Comparison of ENCODE assay signal across 20 mouse cellular contexts in genomic region chr11:38715697-38716096, GRCm38 (mm10).
DNase-seq lines count a peak whose midpoint lies in the region; ATAC-seq and TF ChIP-seq lines count a peak whose summit lies in the region.
"Had no signal": no experiment of that assay in that cellular context is flagged by ENCODE, and none has a peak within 500 bp of the region (broad histone marks: within the 10 kb centered on the region; RNA-seq: fewer than 3 reads in every experiment).

No protein-coding gene starts in this region.

- peak; percentile 15 for DNase-seq in layer of hippocampus, adult 11-12 months (ENCODE audit: low spot score)
- no peak for DNase-seq in layer of hippocampus, postnatal 36 days
- DNase-seq in brain, embryonic 14.5 days (ENCODE audit: low read depth): peak; percentile 32
- peak; percentile 24 for DNase-seq in telencephalon, adult 2 months (ENCODE audit: low read depth, low spot score)
- DNase-seq in urinary bladder, postnatal 36 days (ENCODE audit: low spot score in 2 of 2): no peak
- DNase-seq: adrenal gland, postnatal 10 days; cerebellum, adult 18-20 months; cerebellum, adult 9-11 months; cerebellum, postnatal 36 days; gastrocnemius, adult 2 months; gastrocnemius, postnatal 36 days; heart, adult 11 months; heart, postnatal 36 days had no signal

- 61% methylated on average over 3 of the region's 3 CpGs for WGBS in forebrain, embryonic 15.5 days
- 85% methylated on average over 3 of the region's 3 CpGs for WGBS in forebrain, embryonic 13.5 days

- TF ChIP-seq POLR2A in brain, embryonic 14.5 days (IDR thresholded peaks at IDR 0.05; ENCODE audit: borderline replicate concordance, extremely low read depth, insufficient read depth, insufficient read length, poor library complexity, severe bottlenecking): no peak

- H3K4me2 ChIP-seq in forebrain, embryonic 15.5 days (replicated peaks): no peak overlapping the region
- no peak overlapping the region for H3K4me2 ChIP-seq in forebrain, embryonic 13.5 days
- H3K4me2 ChIP-seq: embryonic facial prominence, embryonic 13.5 days; heart, embryonic 13.5 days; hindbrain, embryonic 12.5 days had no signal

- H3K27me3 ChIP-seq in forebrain, embryonic 15.5 days: no peaks in the 10 kb centered on the region
- no peaks in the 10 kb centered on the region for H3K27me3 ChIP-seq in forebrain, embryonic 13.5 days
- H3K27me3 ChIP-seq: embryonic facial prominence, embryonic 13.5 days; heart, embryonic 13.5 days; hindbrain, embryonic 12.5 days had no signal

- no peak for TF ChIP-seq CTCF in brain, embryonic 14.5 days (IDR thresholded peaks at IDR 0.05; ENCODE audit: borderline replicate concordance, extremely low read depth, insufficient read depth, insufficient read length)

- ATAC-seq in forebrain, embryonic 15.5 days (replicated peaks): no peak
- no peak for ATAC-seq in forebrain, embryonic 13.5 days
- ATAC-seq: hindbrain, embryonic 16.5 days; inflammation-experienced regulatory T-cells, adult 6 months had no signal

- no peak overlapping the region for H3K9ac ChIP-seq in forebrain, embryonic 15.5 days (replicated peaks)
- no peak overlapping the region for H3K9ac ChIP-seq in forebrain, embryonic 13.5 days
- H3K9ac ChIP-seq: embryonic facial prominence, embryonic 13.5 days; heart, embryonic 13.5 days; hindbrain, embryonic 12.5 days had no signal

- H3K4me1 ChIP-seq in forebrain, embryonic 15.5 days: no peaks in the 10 kb centered on the region
- H3K4me1 ChIP-seq in forebrain, embryonic 13.5 days: no peaks in the 10 kb centered on the region
- H3K4me1 ChIP-seq: embryonic facial prominence, embryonic 13.5 days; heart, embryonic 13.5 days; hindbrain, embryonic 12.5 days had no signal

- H3K9me3 ChIP-seq in forebrain, embryonic 15.5 days: no peaks in the 10 kb centered on the region
- no peaks in the 10 kb centered on the region for H3K9me3 ChIP-seq in forebrain, embryonic 13.5 days (replicated peaks)
- H3K9me3 ChIP-seq: embryonic facial prominence, embryonic 13.5 days; heart, embryonic 13.5 days; hindbrain, embryonic 12.5 days had no signal

- H3K27ac ChIP-seq in forebrain, embryonic 15.5 days (replicated peaks): 0 out of 2 replicates have a peak overlapping the region, but pooled peaks have one; percentile 11
- no peak overlapping the region for H3K27ac ChIP-seq in forebrain, embryonic 13.5 days
- H3K27ac ChIP-seq: embryonic facial prominence, embryonic 13.5 days; gastrocnemius, adult 2 months; heart, embryonic 13.5 days; hindbrain, embryonic 12.5 days had no signal

- no peaks in the 10 kb centered on the region for H3K36me3 ChIP-seq in forebrain, embryonic 15.5 days
- no peaks in the 10 kb centered on the region for H3K36me3 ChIP-seq in forebrain, embryonic 13.5 days (ENCODE audit: poor library complexity, severe bottlenecking)
- H3K36me3 ChIP-seq: embryonic facial prominence, embryonic 13.5 days; heart, embryonic 13.5 days; hindbrain, embryonic 12.5 days had no signal

- H3K4me3 ChIP-seq in forebrain, embryonic 15.5 days: no peak overlapping the region
- no peak overlapping the region for H3K4me3 ChIP-seq in forebrain, embryonic 13.5 days
- H3K4me3 ChIP-seq: embryonic facial prominence, embryonic 13.5 days; gastrocnemius, adult 2 months; heart, embryonic 13.5 days; hindbrain, embryonic 12.5 days had no signal

Comparison
In these comparisons a context has a peak if more than half of its experiments do, and no peak if none do; other contexts are left out.
1. DNase-seq: peak in layer of hippocampus, adult 11-12 months (single experiment), brain, embryonic 14.5 days (single experiment) and telencephalon, adult 2 months (single experiment); none in layer of hippocampus, postnatal 36 days (0 of 2) and urinary bladder, postnatal 36 days (0 of 2).